Mouse (Mus musculus): Measurements from ENCODE around the gene Rab19.

Gene Rab19

GRCm38 (mm10) chr6:39381125-39381880 is at the start of gene Rab19:
TSS of gene Rab19 (plus strand) at chr6:39381175.
- DNase-seq (ENCODE audit: low read depth), result peak; percentile 84

- no peak for DNase-seq (ENCODE audit: low read depth)
Observed at GRCm38 (mm10) chr6:39331998-39332700, 48.8 kb upstream of the Rab19 start.

GRCm38 (mm10) chr6:39334224-39334623 is 46.8 kb upstream of the Rab19 start:
- peak; percentile 89 for DNase-seq (ENCODE audit: low read depth)

GRCm38 (mm10) chr6:39334873-39335272 is 46.1 kb upstream of the Rab19 start:
- DNase-seq (ENCODE audit: low read depth), result peak; percentile 43

GRCm38 (mm10) chr6:39338359-39338758 is 42.6 kb upstream of the Rab19 start:
- DNase-seq (ENCODE audit: low read depth), result no peak

GRCm38 (mm10) chr6:39341798-39342197 is 39.2 kb upstream of the Rab19 start:
- peak; percentile 39 for DNase-seq (ENCODE audit: low read depth)

GRCm38 (mm10) chr6:39344020-39344419 is 37.0 kb upstream of the Rab19 start:
- DNase-seq (ENCODE audit: low read depth), result peak; percentile 87

- DNase-seq (ENCODE audit: low read depth), result no peak
Observed at GRCm38 (mm10) chr6:39345430-39345829, 35.5 kb upstream of the Rab19 start.

- no peak for DNase-seq (ENCODE audit: low read depth)
Observed at GRCm38 (mm10) chr6:39346991-39347501, 33.9 kb upstream of the Rab19 start.

GRCm38 (mm10) chr6:39347880-39348814 is 32.8 kb upstream of the Rab19 start:
- DNase-seq (ENCODE audit: low read depth), result peak; percentile 51

- DNase-seq (ENCODE audit: low read depth), result no peak
Observed at GRCm38 (mm10) chr6:39348946-39349345, 32.0 kb upstream of the Rab19 start.

GRCm38 (mm10) chr6:39359207-39359606 is 21.8 kb upstream of the Rab19 start:
- peak; percentile 73 for DNase-seq (ENCODE audit: low read depth)

GRCm38 (mm10) chr6:39362684-39363083 is 18.3 kb upstream of the Rab19 start:
- no peak for DNase-seq (ENCODE audit: low read depth)

GRCm38 (mm10) chr6:39369631-39370030 is 11.3 kb upstream of the Rab19 start:
- DNase-seq (ENCODE audit: low read depth), result no peak

GRCm38 (mm10) chr6:39372042-39372441 is 8.9 kb upstream of the Rab19 start:
- no peak for DNase-seq (ENCODE audit: low read depth)

- peak; percentile 53 for DNase-seq (ENCODE audit: low read depth)
Observed at GRCm38 (mm10) chr6:39372727-39373126, 8.2 kb upstream of the Rab19 start.

- DNase-seq (ENCODE audit: low read depth), result no peak
Observed at GRCm38 (mm10) chr6:39373301-39373955, 7.5 kb upstream of the Rab19 start.

- DNase-seq (ENCODE audit: low read depth), result no peak
Observed at GRCm38 (mm10) chr6:39376775-39377174, 4.2 kb upstream of the Rab19 start.

- DNase-seq (ENCODE audit: low read depth), result peak; percentile 93
Observed at GRCm38 (mm10) chr6:39377311-39377827, 3.6 kb upstream of the Rab19 start, which contains the start of gene Slc37a3. TSS of gene Slc37a3 (minus strand) at chr6:39377675.

- peak; percentile 68 for DNase-seq (ENCODE audit: low read depth)
Observed at GRCm38 (mm10) chr6:39378161-39378835, 2.7 kb upstream of the Rab19 start.

- peak; percentile 95 for DNase-seq (ENCODE audit: low read depth)
Observed at GRCm38 (mm10) chr6:39379224-39379623, 1.8 kb upstream of the Rab19 start.

Measured in induced T-regulatory cell, adult 2 months (primary cell).